ENCODE assay signal across 23 mouse cellular contexts in genomic region chr11:49240874-49241273, GRCm38 (mm10). TPM values are rescaled to one million over a fixed set of nuclear protein-coding genes. Genes with fewer than 3 reads are reported as not detected.
DNase-seq lines count a peak whose midpoint lies in the region; ATAC-seq and TF ChIP-seq lines count a peak whose summit lies in the region.
"Had no signal": no experiment of that assay in that cellular context is flagged by ENCODE, and none has a peak within 500 bp of the region (broad histone marks: within the 10 kb centered on the region; RNA-seq: fewer than 3 reads in every experiment).

No protein-coding gene starts in this region.

- no peaks in the 10 kb centered on the region for H3K36me3 ChIP-seq in liver, embryonic 14.5 days (replicated peaks; ENCODE audit: control insufficient read depth, insufficient read depth, low read depth)
- no peaks in the 10 kb centered on the region for H3K36me3 ChIP-seq in liver, embryonic 12.5 days
- H3K36me3 ChIP-seq in MEL (ENCODE audit: control insufficient read depth in 1 of 2, insufficient read depth in 2 of 2, low read length in 2 of 2), result peaks cover 0 to 33% of the 10 kb centered on the region in 2 experiments; a peak in 2 of 4 replicates
- H3K36me3 ChIP-seq in limb, embryonic 10.5 days, result no peaks in the 10 kb centered on the region
- H3K36me3 ChIP-seq: heart, embryonic 13.5 days; hindbrain, embryonic 15.5 days had no signal

- H3K9ac ChIP-seq in liver, embryonic 14.5 days (replicated peaks), result no peak overlapping the region
- no peak overlapping the region for H3K9ac ChIP-seq in liver, embryonic 12.5 days
- H3K9ac ChIP-seq in MEL (ENCODE audit: control insufficient read depth, low read depth, low read length, poor library complexity, severe bottlenecking), result no peak overlapping the region; the same call in 1 of the 2 replicates
- H3K9ac ChIP-seq: forebrain, embryonic 13.5 days; forebrain, postnatal 0 days; heart, embryonic 13.5 days; hindbrain, embryonic 15.5 days had no signal

- ATAC-seq in liver, embryonic 14.5 days (ENCODE audit: insufficient read depth), result no peak
- no peak for ATAC-seq in liver, embryonic 12.5 days
- ATAC-seq: forebrain, embryonic 13.5 days; forebrain, postnatal 0 days; inflammation-experienced regulatory T-cells, adult 6 months had no signal

- DNase-seq in liver, embryonic 14.5 days (ENCODE audit: low read depth in 3 of 3, low spot score in 3 of 3), result no peak
- DNase-seq in A20 (ENCODE audit: low read depth, low spot score) (peak; percentile 60), MEL (ENCODE audit: low read depth, low spot score) (no peak)
- no peak for DNase-seq in limb, embryonic 10.5 days (ENCODE audit: low spot score)
- no peak for DNase-seq in Muller cell, postnatal 12 days (ENCODE audit: inconsistent ontology term)
- DNase-seq: adrenal gland, adult 8-10 months; adrenal gland, postnatal 36 days; cerebellum, adult 11-12 months; cerebellum, adult 9-10 months; cerebellum, postnatal 25 days; forebrain, postnatal 0 days; gastrocnemius, postnatal 14 days; heart, postnatal 36 days had no signal

- peak; percentile 39 for TF ChIP-seq RAD21 in MEL (IDR thresholded peaks at IDR 0.05; ENCODE audit: low read depth, low read length)

- WGBS in liver, embryonic 14.5 days (ENCODE audit: insufficient replicate concordance), result 40% methylated on average over 4 of the region's 4 CpGs
- 52% methylated on average over 4 of the region's 4 CpGs for WGBS in liver, embryonic 12.5 days (ENCODE audit: insufficient replicate concordance)
- WGBS in limb, embryonic 10.5 days, result 81% methylated on average over 4 of the region's 4 CpGs

- no peak overlapping the region for H3K4me3 ChIP-seq in liver, embryonic 14.5 days (ENCODE audit: insufficient read depth in 1 of 2, low read depth in 2 of 2, low read length in 2 of 2)
- H3K4me3 ChIP-seq in liver, embryonic 12.5 days, result no peak overlapping the region
- H3K4me3 ChIP-seq in MEL (ENCODE audit: control insufficient read depth in 1 of 2, insufficient read depth in 1 of 2, low read depth in 2 of 2, low read length in 2 of 2), result peak overlapping the region in 1 of 2 experiments; percentile 9; a peak in 2 of 4 replicates
- no peak overlapping the region for H3K4me3 ChIP-seq in limb, embryonic 10.5 days
- H3K4me3 ChIP-seq: forebrain, embryonic 13.5 days; heart, embryonic 13.5 days; hindbrain, embryonic 15.5 days had no signal

- peaks cover 17 to 25% of the 10 kb centered on the region in 2 experiments for H3K4me1 ChIP-seq in liver, embryonic 14.5 days (replicated peaks; ENCODE audit: control insufficient read depth in 2 of 2, insufficient read depth in 2 of 2, low read length in 1 of 2)
- peaks cover 39% of the 10 kb centered on the region for H3K4me1 ChIP-seq in liver, embryonic 12.5 days
- H3K4me1 ChIP-seq in MEL (ENCODE audit: control insufficient read depth in 1 of 2, insufficient read depth in 2 of 2, low read length in 2 of 2), result peaks cover 22 to 30% of the 10 kb centered on the region in 2 experiments
- H3K4me1 ChIP-seq in limb, embryonic 10.5 days, result peaks cover 22% of the 10 kb centered on the region

- no peaks in the 10 kb centered on the region for H3K79me2 ChIP-seq in MEL (ENCODE audit: control insufficient read depth, insufficient read depth, low read length, poor library complexity)

- H3K27ac ChIP-seq in liver, embryonic 14.5 days, result no peak overlapping the region
- no peak overlapping the region for H3K27ac ChIP-seq in liver, embryonic 12.5 days
- H3K27ac ChIP-seq in MEL (ENCODE audit: control insufficient read depth, low read depth, low read length), result no peak overlapping the region
- no peak overlapping the region for H3K27ac ChIP-seq in limb, embryonic 10.5 days
- H3K27ac ChIP-seq: forebrain, embryonic 13.5 days; heart, embryonic 13.5 days; hindbrain, embryonic 15.5 days had no signal

- H3K27me3 ChIP-seq in liver, embryonic 14.5 days (ENCODE audit: control insufficient read depth, insufficient read depth, low read length), result no peaks in the 10 kb centered on the region
- H3K27me3 ChIP-seq in liver, embryonic 12.5 days (replicated peaks), result no peaks in the 10 kb centered on the region
- H3K27me3 ChIP-seq in MEL (ENCODE audit: control insufficient read depth in 1 of 2, insufficient read depth in 2 of 2, low read length in 2 of 2), result no peaks in the 10 kb centered on the region
- H3K27me3 ChIP-seq in limb, embryonic 10.5 days (ENCODE audit: low read depth, poor library complexity, severe bottlenecking), result no peaks in the 10 kb centered on the region
- H3K27me3 ChIP-seq: forebrain, embryonic 13.5 days; heart, embryonic 13.5 days; hindbrain, embryonic 15.5 days had no signal

- no peak overlapping the region for H3K4me2 ChIP-seq in liver, embryonic 14.5 days (ENCODE audit: low read depth)
- H3K4me2 ChIP-seq in liver, embryonic 12.5 days, result no peak overlapping the region
- H3K4me2 ChIP-seq: forebrain, embryonic 13.5 days; heart, embryonic 13.5 days; hindbrain, embryonic 15.5 days had no signal

- TF ChIP-seq POLR2A in MEL (IDR thresholded peaks at IDR 0.05; ENCODE audit: control insufficient read depth in 1 of 2, insufficient read depth in 1 of 2, low read depth in 1 of 2, low read length in 2 of 2, poor library complexity in 1 of 2), result no peak

- no peak for TF ChIP-seq EP300 in liver, embryonic 14.5 days (IDR thresholded peaks at IDR 0.05; ENCODE audit: low read depth)
- peak in 1 of 2 experiments; percentile 14; a peak in 1 of 4 replicates for TF ChIP-seq EP300 in MEL (IDR thresholded peaks at IDR 0.05; ENCODE audit: low read depth in 1 of 2, low read length in 2 of 2)

- H3K9me3 ChIP-seq in liver, embryonic 14.5 days (ENCODE audit: control insufficient read depth, low read length), result no peaks in the 10 kb centered on the region
- H3K9me3 ChIP-seq in liver, embryonic 12.5 days (replicated peaks), result no peaks in the 10 kb centered on the region
- no peaks in the 10 kb centered on the region for H3K9me3 ChIP-seq in MEL (replicated peaks; ENCODE audit: insufficient read depth, low read length)
- H3K9me3 ChIP-seq in limb, embryonic 10.5 days (replicated peaks), result no peaks in the 10 kb centered on the region
- H3K9me3 ChIP-seq: forebrain, embryonic 13.5 days; heart, embryonic 13.5 days; hindbrain, embryonic 15.5 days had no signal

- peak; percentile 7; the same call in 1 of the 2 replicates for TF ChIP-seq CTCF in liver, embryonic 14.5 days (IDR thresholded peaks at IDR 0.05; ENCODE audit: low read depth)
- TF ChIP-seq CTCF in MEL (IDR thresholded peaks at IDR 0.05 in 2 of 3, conservative IDR thresholded peaks at IDR 0.05 in 1 of 3; ENCODE audit: control insufficient read depth in 1 of 3, insufficient read depth in 1 of 3, low read depth in 2 of 3, low read length in 3 of 3, poor library complexity in 1 of 3, severe bottlenecking in 1 of 3), result peak in 2 of 3 experiments; percentile 13 to 48; a peak in 2 of 6 replicates

TF ChIP-seq in MEL, 35 proteins besides CTCF, POLR2A, EP300 and RAD21 (continues in another document):
- no peak for TF ChIP-seq TBP (IDR thresholded peaks at IDR 0.05; ENCODE audit: low read depth, low read length)
- TF ChIP-seq ZNF384 (IDR thresholded peaks at IDR 0.05; ENCODE audit: low read depth, low read length), result no peak

RNA-seq across cellular contexts. Expression of gene Mgat1, which starts 3.1 kb away (rescaled TPM):
- 22.8 and 23.7 TPM in 2 replicates for polyA plus RNA-seq in liver, embryonic 14.5 days (2012; rRNA removed)
- polyA plus RNA-seq in liver, embryonic 14.5 days (2014; fragmentation: Nextera tagmentation; extraction: Ambion mirVana), result 22.6 and 25.7 TPM in 2 replicates
- polyA plus RNA-seq in liver, embryonic 12.5 days (2016; fragmentation: Nextera tagmentation; extraction: Ambion mirVana), result 35.4 and 35.7 TPM in 2 replicates
- 41.1 and 41.9 TPM in 2 replicates for total RNA-seq in MEL (2012; rRNA removed)
- 10 to 100 TPM in 1 of 2 experiments, not detected in 1; 44.3 TPM for polyA plus RNA-seq in MEL (2012; ENCODE audit: insufficient read depth in 1 of 2, insufficient read length in 2 of 2, low read depth in 1 of 2, low replicate concordance in 2 of 2, missing spikeins in 1 of 2)
- 40.0 and 46.0 TPM in 2 replicates for polyA plus RNA-seq in limb, embryonic 10.5 days (2016; fragmentation: Nextera tagmentation; extraction: Ambion mirVana)

RNA-seq across cellular contexts. Expression of gene Olfr1393, which starts 37.2 kb away (rescaled TPM):
- polyA plus RNA-seq in liver, embryonic 14.5 days (2012; rRNA removed), result 0.03 and 0.08 TPM in 2 replicates
- 0.05 and 0.10 TPM in 2 replicates for polyA plus RNA-seq in liver, embryonic 14.5 days (2014; fragmentation: Nextera tagmentation; extraction: Ambion mirVana)
- polyA plus RNA-seq in liver, embryonic 12.5 days (2016; fragmentation: Nextera tagmentation; extraction: Ambion mirVana), result 0.05 and 0.10 TPM in 2 replicates
- not detected in 2 replicates for total RNA-seq in MEL (2012; rRNA removed)
- not detected for polyA plus RNA-seq in MEL (2012; ENCODE audit: insufficient read depth in 1 of 2, insufficient read length in 2 of 2, low read depth in 1 of 2, low replicate concordance in 2 of 2, missing spikeins in 1 of 2)
- polyA plus RNA-seq in limb, embryonic 10.5 days (2016; fragmentation: Nextera tagmentation; extraction: Ambion mirVana), result not detected in 2 replicates
- total RNA-seq: adrenal gland, adult 8-10 months; adrenal gland, postnatal 36 days had no signal
- polyA plus RNA-seq: C2C12; hindbrain, embryonic 11.5 days; hindbrain, embryonic 15.5 days; inflammation-experienced regulatory T-cells, adult 6 months had no signal

RNA-seq across cellular contexts. Expression of gene Zfp62, which starts 37.8 kb away (rescaled TPM):
- polyA plus RNA-seq in liver, embryonic 14.5 days (2012; rRNA removed), result 3.1 and 5.2 TPM in 2 replicates
- polyA plus RNA-seq in liver, embryonic 14.5 days (2014; fragmentation: Nextera tagmentation; extraction: Ambion mirVana), result 10.6 and 11.4 TPM in 2 replicates
- polyA plus RNA-seq in liver, embryonic 12.5 days (2016; fragmentation: Nextera tagmentation; extraction: Ambion mirVana), result 16.2 and 16.6 TPM in 2 replicates
- total RNA-seq in MEL (2012; rRNA removed), result 30.8 and 31.8 TPM in 2 replicates
- 100 to 1,000 TPM in 1 of 2 experiments, 10 to 100 TPM in 1; 16.7 to 132 TPM for polyA plus RNA-seq in MEL (2012; ENCODE audit: insufficient read depth in 1 of 2, insufficient read length in 2 of 2, low read depth in 1 of 2, low replicate concordance in 2 of 2, missing spikeins in 1 of 2)
- polyA plus RNA-seq in limb, embryonic 10.5 days (2016; fragmentation: Nextera tagmentation; extraction: Ambion mirVana), result 34.6 and 48.3 TPM in 2 replicates

RNA-seq across cellular contexts. Expression of gene Olfr1392, which starts 44.2 kb away (rescaled TPM):
- polyA plus RNA-seq in liver, embryonic 14.5 days (2012; rRNA removed), result 0.01 TPM in 2 replicates
- not detected in 2 replicates for polyA plus RNA-seq in liver, embryonic 14.5 days (2014; fragmentation: Nextera tagmentation; extraction: Ambion mirVana)
- polyA plus RNA-seq in liver, embryonic 12.5 days (2016; fragmentation: Nextera tagmentation; extraction: Ambion mirVana), result not detected in 2 replicates
- not detected in 2 replicates for total RNA-seq in MEL (2012; rRNA removed)
- not detected for polyA plus RNA-seq in MEL (2012; ENCODE audit: insufficient read depth in 1 of 2, insufficient read length in 2 of 2, low read depth in 1 of 2, low replicate concordance in 2 of 2, missing spikeins in 1 of 2)
- polyA plus RNA-seq in limb, embryonic 10.5 days (2016; fragmentation: Nextera tagmentation; extraction: Ambion mirVana), result not detected in 2 replicates
- total RNA-seq: adrenal gland, adult 8-10 months; adrenal gland, postnatal 36 days; gastrocnemius, adult 18-20 months; gastrocnemius, postnatal 14 days; heart, postnatal 36 days had no signal
- polyA plus RNA-seq: C2C12; forebrain, embryonic 13.5 days; heart, embryonic 13.5 days; heart, postnatal 0 days; hindbrain, embryonic 11.5 days; hindbrain, embryonic 15.5 days; inflammation-experienced regulatory T-cells, adult 6 months had no signal

RNA-seq across cellular contexts. Expression of gene Btnl9, which starts 53.9 kb away (rescaled TPM):
- polyA plus RNA-seq in liver, embryonic 14.5 days (2012; rRNA removed), result 0.78 and 1.2 TPM in 2 replicates
- 0.34 and 0.57 TPM in 2 replicates for polyA plus RNA-seq in liver, embryonic 14.5 days (2014; fragmentation: Nextera tagmentation; extraction: Ambion mirVana)
- polyA plus RNA-seq in liver, embryonic 12.5 days (2016; fragmentation: Nextera tagmentation; extraction: Ambion mirVana), result 1.6 and 2.0 TPM in 2 replicates
- not detected in 2 replicates for total RNA-seq in MEL (2012; rRNA removed)
- under 1 TPM in 1 of 2 experiments, not detected in 1; 0.03 TPM for polyA plus RNA-seq in MEL (2012; ENCODE audit: insufficient read depth in 1 of 2, insufficient read length in 2 of 2, low read depth in 1 of 2, low replicate concordance in 2 of 2, missing spikeins in 1 of 2)
- polyA plus RNA-seq in limb, embryonic 10.5 days (2016; fragmentation: Nextera tagmentation; extraction: Ambion mirVana), result 0.34 TPM in 1 of 2 replicates, not detected in the other
- polyA plus RNA-seq: C2C12; cortical plate, adult 2 months; hindbrain, embryonic 11.5 days had no signal
